Mouse (Mus musculus): ENCODE measurements at regions not wholly inside any gene's neighbourhood (a gene's known extent, or its start where the extent isn't known, plus 50 kb on each side); places are given as distances from the start of the nearest gene placed in this dataset.

DNA sequence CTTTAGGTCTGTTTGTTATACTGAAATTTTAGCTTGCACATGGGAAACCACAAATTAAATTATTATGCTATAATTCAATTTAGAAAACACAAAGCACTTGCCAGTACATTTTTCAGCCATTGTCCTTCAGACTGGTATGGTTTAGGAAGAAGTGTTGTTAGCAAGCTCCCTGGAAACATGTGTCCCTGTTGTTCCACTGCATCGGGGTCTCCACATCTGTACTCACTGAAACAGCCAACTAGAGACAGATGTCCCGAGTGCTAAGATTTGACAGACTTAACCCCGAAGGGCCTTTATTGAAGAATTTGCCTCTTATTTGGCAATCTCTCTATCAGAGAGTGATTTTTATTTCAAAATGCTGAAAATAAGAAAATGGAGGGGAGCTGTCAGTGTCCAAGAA, 362.6 kb downstream of the Rfpl4b start:
- Histone ChIP-seq H3K36me3 (replicated peaks; ENCODE audit: insufficient read depth, low read length) (no peaks in the 10 kb centered on the region), H3K27me3 (ENCODE audit: insufficient read depth, low read length) (no peaks in the 10 kb centered on the region), H3K4me2 (ENCODE audit: low read depth, low read length) (no peak overlapping the region), H3K4me3 (ENCODE audit: low read depth, low read length) (no peak overlapping the region), H3K9ac (replicated peaks) (no peak overlapping the region), H3K4me1 (ENCODE audit: insufficient read depth) (no peaks in the 10 kb centered on the region), H3K9me3 (ENCODE audit: low read length) (no peaks in the 10 kb centered on the region), H3K27ac (ENCODE audit: low read depth) (no peak overlapping the region)
- ATAC-seq (no peak), DNase-seq (no peak)
- WGBS (ENCODE audit: insufficient replicate concordance): 60% methylated on average over 3 of the region's 3 CpGs
- TF ChIP-seq EP300 (IDR thresholded peaks at IDR 0.05; ENCODE audit: low read depth) (no peak), CTCF (IDR thresholded peaks at IDR 0.05; ENCODE audit: low read depth) (no peak)

- no peaks in the 10 kb centered on the region for H3K36me3 ChIP-seq (replicated peaks; ENCODE audit: insufficient read depth, low read length)
- no peak overlapping the region for H3K4me2 ChIP-seq (ENCODE audit: low read depth, low read length)
- ATAC-seq: no peak
- no peaks in the 10 kb centered on the region for H3K9me3 ChIP-seq (ENCODE audit: low read length)
- H3K4me1 ChIP-seq (ENCODE audit: insufficient read depth): no peaks in the 10 kb centered on the region
- 66% methylated on average over 3 of the region's 3 CpGs for WGBS (ENCODE audit: insufficient replicate concordance)
- H3K27ac ChIP-seq (ENCODE audit: low read depth): no peak overlapping the region
- DNase-seq: no peak
- H3K9ac ChIP-seq (replicated peaks): no peak overlapping the region
- no peaks in the 10 kb centered on the region for H3K27me3 ChIP-seq (ENCODE audit: insufficient read depth, low read length)
- TF ChIP-seq CTCF (IDR thresholded peaks at IDR 0.05; ENCODE audit: low read depth) (no peak), EP300 (IDR thresholded peaks at IDR 0.05; ENCODE audit: low read depth) (no peak)
- no peak overlapping the region for H3K4me3 ChIP-seq (ENCODE audit: low read depth, low read length)
These were observed 363.2 kb downstream of the Rfpl4b start for GRCm38 (mm10) chr10:38458424-38458823.

DNA sequence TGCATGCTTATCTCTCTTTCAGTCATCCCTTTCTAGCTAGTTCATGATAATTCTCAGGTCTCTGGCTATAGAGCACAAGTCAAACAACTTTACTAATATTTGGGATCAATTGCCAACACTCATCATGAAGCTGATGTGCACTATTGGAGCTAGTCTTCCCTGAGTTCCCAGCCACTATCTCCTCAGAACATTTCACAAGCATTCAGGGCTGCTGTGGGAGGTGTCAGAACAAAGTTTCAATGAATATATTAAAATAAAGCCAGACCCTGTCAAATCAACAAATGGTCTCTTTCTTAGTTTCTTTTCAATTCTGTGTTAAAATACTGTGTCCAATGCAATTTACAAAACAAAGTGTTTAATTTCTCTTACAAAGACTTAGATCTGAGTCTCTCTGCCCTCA, 364.8 kb downstream of the Rfpl4b start:
- DNase-seq (no peak), ATAC-seq (no peak)
- Histone ChIP-seq H3K4me1 (ENCODE audit: insufficient read depth) (no peaks in the 10 kb centered on the region), H3K9ac (replicated peaks) (no peak overlapping the region), H3K27me3 (ENCODE audit: insufficient read depth, low read length) (no peaks in the 10 kb centered on the region), H3K4me3 (ENCODE audit: low read depth, low read length) (no peak overlapping the region), H3K4me2 (ENCODE audit: low read depth, low read length) (no peak overlapping the region), H3K9me3 (ENCODE audit: low read length) (no peaks in the 10 kb centered on the region), H3K36me3 (replicated peaks; ENCODE audit: insufficient read depth, low read length) (no peaks in the 10 kb centered on the region), H3K27ac (ENCODE audit: low read depth) (no peak overlapping the region)
- TF ChIP-seq CTCF (IDR thresholded peaks at IDR 0.05; ENCODE audit: low read depth) (no peak), EP300 (IDR thresholded peaks at IDR 0.05; ENCODE audit: low read depth) (no peak)

GRCm38 (mm10) chr10:38449263-38449662, 372.3 kb downstream of the Rfpl4b start:
- H3K27ac ChIP-seq (ENCODE audit: low read depth): no peak overlapping the region
- no peaks in the 10 kb centered on the region for H3K9me3 ChIP-seq (ENCODE audit: low read length)
- no peak overlapping the region for H3K4me2 ChIP-seq (ENCODE audit: low read depth, low read length)
- DNase-seq (no peak), ATAC-seq (no peak)
- no peak overlapping the region for H3K4me3 ChIP-seq (ENCODE audit: low read depth, low read length)
- WGBS (ENCODE audit: insufficient replicate concordance): 70% methylated on average over 4 of the region's 4 CpGs
- H3K9ac ChIP-seq (replicated peaks): no peak overlapping the region
- TF ChIP-seq CTCF (IDR thresholded peaks at IDR 0.05; ENCODE audit: low read depth): no peak
- no peak for TF ChIP-seq EP300 (IDR thresholded peaks at IDR 0.05; ENCODE audit: low read depth)
- no peaks in the 10 kb centered on the region for H3K27me3 ChIP-seq (ENCODE audit: insufficient read depth, low read length)
- H3K4me1 ChIP-seq (ENCODE audit: insufficient read depth): no peaks in the 10 kb centered on the region
- no peaks in the 10 kb centered on the region for H3K36me3 ChIP-seq (replicated peaks; ENCODE audit: insufficient read depth, low read length)

GRCm38 (mm10) chr10:38447706-38448105, 373.9 kb downstream of the Rfpl4b start:
- no peaks in the 10 kb centered on the region for H3K9me3 ChIP-seq (ENCODE audit: low read length)
- H3K4me3 ChIP-seq (ENCODE audit: low read depth, low read length): no peak overlapping the region
- WGBS (ENCODE audit: insufficient replicate concordance): 47% methylated on average over 1 of the region's 1 CpGs
- ATAC-seq (no peak), DNase-seq (no peak)
- H3K27me3 ChIP-seq (ENCODE audit: insufficient read depth, low read length): no peaks in the 10 kb centered on the region
- no peak overlapping the region for H3K4me2 ChIP-seq (ENCODE audit: low read depth, low read length)
- no peaks in the 10 kb centered on the region for H3K36me3 ChIP-seq (replicated peaks; ENCODE audit: insufficient read depth, low read length)
- H3K27ac ChIP-seq (ENCODE audit: low read depth): no peak overlapping the region
- no peak for TF ChIP-seq CTCF (IDR thresholded peaks at IDR 0.05; ENCODE audit: low read depth)
- TF ChIP-seq EP300 (IDR thresholded peaks at IDR 0.05; ENCODE audit: low read depth): no peak
- H3K9ac ChIP-seq (replicated peaks): no peak overlapping the region
- no peaks in the 10 kb centered on the region for H3K4me1 ChIP-seq (ENCODE audit: insufficient read depth)

DNA sequence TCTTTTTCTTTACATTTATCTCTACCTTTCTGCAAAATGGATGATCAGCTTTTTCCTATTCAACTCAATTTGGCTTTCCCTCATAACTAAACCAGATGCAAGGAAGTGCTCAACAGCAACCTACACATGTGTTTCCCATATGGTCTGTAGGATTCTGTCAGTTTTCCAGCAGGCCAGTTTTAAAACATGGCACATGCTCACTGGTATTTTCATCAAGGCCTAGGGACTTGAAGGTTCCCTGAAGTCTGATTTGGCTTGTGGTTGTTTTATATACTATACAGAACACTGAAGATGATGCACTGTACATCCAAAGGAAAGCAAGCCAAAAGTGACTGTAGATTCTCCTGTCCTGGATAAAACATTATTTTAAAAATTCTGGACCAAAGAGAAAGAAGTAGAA, 374.3 kb downstream of the Rfpl4b start:
- no peaks in the 10 kb centered on the region for H3K9me3 ChIP-seq (ENCODE audit: low read length)
- DNase-seq: no peak
- no peaks in the 10 kb centered on the region for H3K36me3 ChIP-seq (replicated peaks; ENCODE audit: insufficient read depth, low read length)
- no peak overlapping the region for H3K9ac ChIP-seq (replicated peaks)
- H3K4me1 ChIP-seq (ENCODE audit: insufficient read depth): no peaks in the 10 kb centered on the region
- ATAC-seq: no peak
- no peak overlapping the region for H3K27ac ChIP-seq (ENCODE audit: low read depth)
- no peak overlapping the region for H3K4me3 ChIP-seq (ENCODE audit: low read depth, low read length)
- no peak overlapping the region for H3K4me2 ChIP-seq (ENCODE audit: low read depth, low read length)
- H3K27me3 ChIP-seq (ENCODE audit: insufficient read depth, low read length): no peaks in the 10 kb centered on the region
- TF ChIP-seq CTCF (IDR thresholded peaks at IDR 0.05; ENCODE audit: low read depth) (no peak), EP300 (IDR thresholded peaks at IDR 0.05; ENCODE audit: low read depth) (no peak)

DNA sequence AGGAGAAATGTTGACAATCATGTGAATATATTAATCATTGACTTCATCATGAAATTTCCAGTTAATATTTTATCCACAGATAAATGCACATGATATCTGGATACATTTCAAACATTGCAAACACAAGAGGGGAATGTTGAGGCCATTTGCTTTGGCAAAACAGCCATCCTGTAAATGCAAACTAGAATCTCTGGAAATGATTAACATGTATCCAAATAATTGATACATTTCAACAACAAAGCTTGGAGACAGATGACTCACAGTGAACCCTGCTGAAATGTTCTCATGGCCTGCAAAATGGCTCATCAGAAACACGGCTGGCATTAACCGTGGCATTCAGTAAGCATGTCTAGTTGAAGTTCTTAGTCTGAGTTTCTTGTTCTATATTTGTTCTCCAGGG, 382.3 kb downstream of the Rfpl4b start:
- no peaks in the 10 kb centered on the region for H3K9me3 ChIP-seq (ENCODE audit: low read length)
- no peak overlapping the region for H3K27ac ChIP-seq (ENCODE audit: low read depth)
- no peak overlapping the region for H3K4me2 ChIP-seq (ENCODE audit: low read depth, low read length)
- no peaks in the 10 kb centered on the region for H3K4me1 ChIP-seq (ENCODE audit: insufficient read depth)
- H3K36me3 ChIP-seq (replicated peaks; ENCODE audit: insufficient read depth, low read length): no peaks in the 10 kb centered on the region
- WGBS (ENCODE audit: insufficient replicate concordance): 84% methylated on average over 2 of the region's 2 CpGs
- DNase-seq (no peak), ATAC-seq (no peak)
- H3K27me3 ChIP-seq (ENCODE audit: insufficient read depth, low read length): no peaks in the 10 kb centered on the region
- no peak overlapping the region for H3K4me3 ChIP-seq (ENCODE audit: low read depth, low read length)
- TF ChIP-seq CTCF (IDR thresholded peaks at IDR 0.05; ENCODE audit: low read depth): no peak
- TF ChIP-seq EP300 (IDR thresholded peaks at IDR 0.05; ENCODE audit: low read depth): no peak
- H3K9ac ChIP-seq (replicated peaks): no peak overlapping the region
